Mouse (Mus musculus): ENCODE results near the gene Olfr601. TPM values are rescaled to one million over a fixed set of nuclear protein-coding genes. Genes with fewer than 3 reads are reported as not detected.
"Not testable (repeated sequence)": the region's sequence is repeated elsewhere in the genome, so short reads cannot be mapped to it uniquely, and the experiment has no call there.

Gene Olfr601
- not detected in 2 replicates for polyA plus RNA-seq (2015; fragmentation: Nextera tagmentation; extraction: Ambion mirVana)

DNA sequence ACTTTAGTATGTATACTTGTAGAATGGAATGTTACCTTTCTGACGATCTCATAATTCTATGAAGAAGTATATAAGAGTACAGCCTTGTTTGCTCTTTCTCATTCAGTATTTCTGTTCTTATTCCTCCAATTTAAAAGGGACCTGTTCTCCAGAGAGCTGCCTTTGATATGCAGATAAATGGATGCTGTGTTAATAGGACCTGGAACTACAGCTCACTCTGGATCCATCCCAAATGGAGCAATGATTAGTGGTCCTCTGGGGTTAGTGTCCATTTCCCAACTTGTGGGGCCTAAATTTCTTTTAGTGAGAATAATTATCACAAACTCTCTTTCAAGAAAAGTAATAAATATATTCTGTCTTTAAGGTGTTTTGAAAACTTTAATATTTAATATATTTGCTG is at the start of gene Olfr601:
Gene Olfr601, minus strand, starts transcription at position 101 of the 400 bp plus-strand sequence.
- no peak within 1 kb of the TSS for H3K27ac ChIP-seq (replicated peaks)
- no peak for TF ChIP-seq CTCF (IDR thresholded peaks at IDR 0.05; ENCODE audit: low read depth)
- no peak for TF ChIP-seq EP300 (optimal IDR thresholded peaks at IDR 0.05)
- no peaks in the 10 kb centered on the region for H3K36me3 ChIP-seq (ENCODE audit: control insufficient read depth, insufficient read depth, low read length)
- H3K9me3 ChIP-seq (ENCODE audit: control insufficient read depth, low read length), result no peaks in the 10 kb centered on the region
- no peak within 1 kb of the TSS for H3K9ac ChIP-seq (ENCODE audit: low read length)
- ATAC-seq (ENCODE audit: low FRiP score, low TSS enrichment) (no peak), DNase-seq (ENCODE audit: low spot score) (no peak)
- H3K27me3 ChIP-seq (ENCODE audit: control insufficient read depth, insufficient read depth, low read length), result no peaks in the 10 kb centered on the region
- no peaks in the 10 kb centered on the region for H3K4me1 ChIP-seq (replicated peaks; ENCODE audit: control insufficient read depth, insufficient read depth)
- H3K4me3 ChIP-seq (ENCODE audit: low read depth, low read length), result no peak within 1 kb of the TSS
- 79% methylated on average over 1 of the region's 1 CpGs for WGBS
- H3K4me2 ChIP-seq (replicated peaks; ENCODE audit: low read depth), result no peak within 1 kb of the TSS

DNA sequence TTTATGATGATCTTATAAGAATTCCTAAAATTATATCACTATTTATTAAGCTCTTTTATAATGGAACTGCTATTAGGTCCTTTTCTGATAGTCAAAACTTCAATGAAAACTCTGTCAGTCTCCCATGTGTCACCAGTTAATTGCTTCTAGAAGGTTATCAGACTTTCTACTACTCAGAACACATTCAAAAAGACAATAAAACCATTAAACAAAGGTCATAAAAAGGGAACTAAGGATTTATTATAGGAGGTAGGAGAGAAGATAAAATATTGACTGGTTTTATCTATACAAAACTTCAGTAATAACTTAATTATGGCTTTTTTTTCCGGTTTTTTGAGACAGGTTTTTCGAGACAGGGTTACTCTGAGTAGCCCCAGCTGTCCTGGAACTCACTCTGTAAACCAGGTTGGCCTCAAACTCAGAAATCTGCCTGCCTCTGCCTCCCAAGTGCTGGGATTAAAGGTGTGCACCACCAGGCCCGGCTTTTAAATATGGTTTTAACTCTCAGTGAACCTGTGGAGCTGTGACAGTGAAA is 44.1 kb upstream of the Olfr601 start:
- DNase-seq (ENCODE audit: low spot score); H3K9ac ChIP-seq (ENCODE audit: low read length); H3K27ac ChIP-seq (replicated peaks); H3K27me3 ChIP-seq (ENCODE audit: control insufficient read depth, insufficient read depth, low read length); H3K4me3 ChIP-seq (ENCODE audit: low read depth, low read length); H3K4me1 ChIP-seq (replicated peaks; ENCODE audit: control insufficient read depth, insufficient read depth); H3K9me3 ChIP-seq (ENCODE audit: control insufficient read depth, low read length); H3K36me3 ChIP-seq (ENCODE audit: control insufficient read depth, insufficient read depth, low read length); ATAC-seq (ENCODE audit: low FRiP score, low TSS enrichment); H3K4me2 ChIP-seq (replicated peaks; ENCODE audit: low read depth): not testable (repeated sequence)
- 58% methylated on average over 3 of the region's 3 CpGs for WGBS

DNA sequence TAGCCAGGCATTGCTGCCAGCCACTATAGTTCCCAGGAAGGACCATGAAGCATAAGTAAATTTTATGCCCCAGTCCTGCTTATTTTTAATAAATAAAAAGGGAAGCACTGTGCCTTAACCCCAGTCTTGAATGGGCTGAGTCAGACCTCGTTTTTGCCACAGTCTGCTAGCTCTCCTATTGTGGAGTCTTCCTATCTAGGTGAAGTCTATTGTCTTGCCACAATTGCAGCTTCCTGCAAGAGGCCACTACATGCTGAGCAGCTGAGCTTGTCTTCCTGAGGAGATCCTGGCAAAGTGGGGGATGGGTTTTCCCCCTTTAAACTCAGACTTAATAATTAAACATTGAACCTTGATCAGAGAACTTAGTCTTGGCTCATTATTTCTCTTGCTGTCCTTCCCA is 36.5 kb upstream of the Olfr601 start:
- no peak overlapping the region for H3K9ac ChIP-seq (ENCODE audit: low read length)
- DNase-seq (ENCODE audit: low spot score) (no peak), ATAC-seq (ENCODE audit: low FRiP score, low TSS enrichment) (no peak)
- H3K4me1 ChIP-seq (replicated peaks; ENCODE audit: control insufficient read depth, insufficient read depth), result no peaks in the 10 kb centered on the region
- no peaks in the 10 kb centered on the region for H3K27me3 ChIP-seq (ENCODE audit: control insufficient read depth, insufficient read depth, low read length)
- H3K36me3 ChIP-seq (ENCODE audit: control insufficient read depth, insufficient read depth, low read length), result no peaks in the 10 kb centered on the region
- whole genome bisulfite sequencing, result 7% methylated on average over 1 of the region's 1 CpGs
- no peaks in the 10 kb centered on the region for H3K9me3 ChIP-seq (ENCODE audit: control insufficient read depth, low read length)
- H3K4me2 ChIP-seq (replicated peaks; ENCODE audit: low read depth), result no peak overlapping the region
- TF ChIP-seq EP300 (optimal IDR thresholded peaks at IDR 0.05) (no peak), CTCF (IDR thresholded peaks at IDR 0.05; ENCODE audit: low read depth) (no peak)
- no peak overlapping the region for H3K4me3 ChIP-seq (ENCODE audit: low read depth, low read length)
- H3K27ac ChIP-seq (replicated peaks), result no peak overlapping the region

DNA sequence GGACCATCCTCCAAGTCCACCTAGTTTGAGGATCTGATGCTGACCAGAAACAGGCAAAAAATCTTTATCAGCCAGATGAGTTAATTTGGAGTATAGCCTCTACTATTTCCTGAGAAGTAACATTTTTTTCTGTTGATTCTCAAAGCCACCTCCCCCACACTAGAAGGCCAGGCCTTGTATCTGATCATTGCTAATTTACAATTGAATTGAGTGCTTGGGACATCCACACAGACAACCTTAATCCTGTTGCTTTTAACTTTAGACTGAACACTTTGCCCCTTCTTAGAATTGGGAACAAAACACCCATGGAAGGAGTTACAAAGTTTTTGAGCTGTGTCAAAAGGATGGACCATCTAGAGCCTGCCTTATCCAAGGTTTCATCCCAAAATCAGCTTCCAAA is 35.3 kb upstream of the Olfr601 start:
- TF ChIP-seq CTCF (IDR thresholded peaks at IDR 0.05; ENCODE audit: low read depth), result no peak
- TF ChIP-seq EP300 (optimal IDR thresholded peaks at IDR 0.05), result no peak
- Histone ChIP-seq H3K9ac (ENCODE audit: low read length) (no peak overlapping the region), H3K9me3 (ENCODE audit: control insufficient read depth, low read length) (no peaks in the 10 kb centered on the region), H3K4me1 (replicated peaks; ENCODE audit: control insufficient read depth, insufficient read depth) (no peaks in the 10 kb centered on the region), H3K4me3 (ENCODE audit: low read depth, low read length) (no peak overlapping the region), H3K4me2 (replicated peaks; ENCODE audit: low read depth) (no peak overlapping the region), H3K27me3 (ENCODE audit: control insufficient read depth, insufficient read depth, low read length) (no peaks in the 10 kb centered on the region), H3K36me3 (ENCODE audit: control insufficient read depth, insufficient read depth, low read length) (no peaks in the 10 kb centered on the region), H3K27ac (replicated peaks) (no peak overlapping the region)
- DNase-seq (ENCODE audit: low spot score) (no peak), ATAC-seq (ENCODE audit: low FRiP score, low TSS enrichment) (no peak)

DNA sequence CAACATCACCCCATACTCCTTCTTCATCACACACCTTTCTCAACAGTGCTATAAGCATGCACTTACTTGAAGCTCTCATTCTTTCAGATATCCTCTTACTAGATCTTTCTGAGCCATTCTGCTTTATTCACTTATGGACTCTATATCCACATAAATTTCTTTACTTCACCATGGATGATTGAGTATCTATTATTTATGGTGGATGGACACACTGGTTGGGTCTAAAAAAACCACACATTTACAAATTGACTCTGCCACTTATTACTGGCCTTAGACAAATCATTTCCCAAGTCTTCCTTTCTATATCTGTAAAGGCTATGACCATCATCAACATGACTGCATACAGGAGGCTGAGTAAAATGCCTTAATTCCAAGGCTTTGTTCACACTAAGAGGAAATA is 23.6 kb upstream of the Olfr601 start, which contains the start of gene Olfr603:
Gene Olfr603, minus strand, starts transcription at position 101 of the 400 bp plus-strand sequence.
- Histone ChIP-seq H3K36me3 (ENCODE audit: control insufficient read depth, insufficient read depth, low read length) (no peaks in the 10 kb centered on the region), H3K4me1 (replicated peaks; ENCODE audit: control insufficient read depth, insufficient read depth) (no peaks in the 10 kb centered on the region), H3K27me3 (ENCODE audit: control insufficient read depth, insufficient read depth, low read length) (no peaks in the 10 kb centered on the region), H3K27ac (replicated peaks) (no peak within 1 kb of the TSS), H3K9me3 (ENCODE audit: control insufficient read depth, low read length) (no peaks in the 10 kb centered on the region), H3K9ac (ENCODE audit: low read length) (no peak within 1 kb of the TSS), H3K4me3 (ENCODE audit: low read depth, low read length) (no peak within 1 kb of the TSS), H3K4me2 (replicated peaks; ENCODE audit: low read depth) (no peak within 1 kb of the TSS)
- TF ChIP-seq CTCF (IDR thresholded peaks at IDR 0.05; ENCODE audit: low read depth) (no peak), EP300 (optimal IDR thresholded peaks at IDR 0.05) (no peak)
- no peak for ATAC-seq (ENCODE audit: low FRiP score, low TSS enrichment)
- DNase-seq (ENCODE audit: low spot score), result no peak

DNA sequence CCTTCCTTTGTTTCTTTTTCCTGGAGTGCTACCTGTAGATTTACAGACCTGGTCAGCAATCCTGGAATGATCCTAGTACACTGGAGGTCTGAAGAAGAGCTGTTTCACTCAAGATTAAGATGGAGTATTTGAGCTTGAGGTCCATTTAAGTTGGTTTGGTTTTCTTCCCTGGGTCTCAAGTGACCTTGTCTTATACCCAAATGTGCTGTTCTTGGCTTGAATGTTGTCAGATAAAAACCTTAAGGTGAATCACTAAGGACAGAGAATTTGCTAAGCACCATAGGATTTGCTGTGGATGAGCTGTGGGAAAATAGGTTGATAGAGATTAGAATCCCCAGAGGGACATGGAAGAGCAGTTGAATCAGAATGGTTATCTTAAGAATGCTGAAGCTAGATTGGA is 12.9 kb downstream of the Olfr601 start, which contains the start of gene Olfr600:
Gene Olfr600, minus strand, starts transcription at position 101 of the 400 bp plus-strand sequence.
- no peak within 1 kb of the TSS for H3K27ac ChIP-seq (replicated peaks)
- no peak for ATAC-seq (ENCODE audit: low FRiP score, low TSS enrichment)
- no peaks in the 10 kb centered on the region for H3K4me1 ChIP-seq (replicated peaks; ENCODE audit: control insufficient read depth, insufficient read depth)
- H3K9ac ChIP-seq (ENCODE audit: low read length), result no peak within 1 kb of the TSS
- DNase-seq (ENCODE audit: low spot score), result no peak
- no peaks in the 10 kb centered on the region for H3K36me3 ChIP-seq (ENCODE audit: control insufficient read depth, insufficient read depth, low read length)
- no peak within 1 kb of the TSS for H3K4me2 ChIP-seq (replicated peaks; ENCODE audit: low read depth)
- no peak for TF ChIP-seq EP300 (optimal IDR thresholded peaks at IDR 0.05)
- no peak for TF ChIP-seq CTCF (IDR thresholded peaks at IDR 0.05; ENCODE audit: low read depth)
- no peaks in the 10 kb centered on the region for H3K9me3 ChIP-seq (ENCODE audit: control insufficient read depth, low read length)
- H3K27me3 ChIP-seq (ENCODE audit: control insufficient read depth, insufficient read depth, low read length), result no peaks in the 10 kb centered on the region
- no peak within 1 kb of the TSS for H3K4me3 ChIP-seq (ENCODE audit: low read depth, low read length)

Data from stomach, postnatal 0 days (tissue).